Mouse (Mus musculus) limb, embryonic 12.5 days (tissue): Measurements from ENCODE around the gene Spns2. TPM values are rescaled to one million over a fixed set of nuclear protein-coding genes. Genes with fewer than 3 reads are reported as not detected.

Source experiments
- ATAC-seq: fragments of 200-750 bp; cut with Nextera tagmentation; 2 replicates; pipeline ENCODE4 v1.8.0; 2017; ENCODE audit warnings: low read depth, moderate TSS enrichment; ENCODE audit not compliant: insufficient number of reproducible peaks, insufficient read depth, low FRiP score, low TSS enrichment
- H3K27ac ChIP-seq: fragments of 300-500 bp; sonication (generic); 2 replicates; pipeline ENCODE4 v1.5.1; 2016; ENCODE audit warnings: mild to moderate bottlenecking, moderate library complexity
- H3K27me3 ChIP-seq: fragments of 300-500 bp; sonication (generic); 2 replicates; pipeline ENCODE4 v1.6.1; 2016; ENCODE audit warnings: mild to moderate bottlenecking, moderate library complexity
- H3K36me3 ChIP-seq: fragments of 300-500 bp; sonication (generic); 2 replicates; pipeline ENCODE4 v1.6.1; 2016; ENCODE audit warnings: mild to moderate bottlenecking, moderate library complexity
- H3K4me1 ChIP-seq: fragments of 300-500 bp; sonication (generic); replicated peaks from 2 replicates; pipeline ENCODE4 v1.6.1; 2016
- H3K4me2 ChIP-seq: fragments of 300-500 bp; sonication (generic); 2 replicates; pipeline ENCODE4 v1.6.1; 2016; ENCODE audit warnings: mild to moderate bottlenecking, moderate library complexity
- H3K4me3 ChIP-seq: fragments of 300-500 bp; sonication (generic); replicated peaks from 2 replicates; pipeline ENCODE4 v1.5.1; 2016; ENCODE audit warnings: mild to moderate bottlenecking
- H3K9ac ChIP-seq: fragments of 300-500 bp; sonication (generic); replicated peaks from 2 replicates; pipeline ENCODE4 v1.6.1; 2016; ENCODE audit warnings: mild to moderate bottlenecking, moderate library complexity
- H3K9me3 ChIP-seq: fragments of 300-500 bp; sonication (generic); 2 replicates; pipeline ENCODE4 v1.6.1; 2016; ENCODE audit warnings: mild to moderate bottlenecking, moderate library complexity
- WGBS: fragments of 180-500 bp; shearing (Covaris S2); methylation state at CpG from one replicate; pipeline ENCODE4 v1.1.7; 2016; 5-methylcytosine and 5-hydroxymethylcytosine counted together
- polyA plus RNA-seq: library from polyadenylated mRNA; unstranded; fragments of >200 nt; fragmentation: Nextera tagmentation; extraction: Ambion mirVana; gene quantifications from 2 replicates; pipeline ENCODE4 v1.2.1, GENCODE M21; 2016

Gene Spns2
- polyA plus RNA-seq, 1 experiment from 2014 or later = 2.1 TPM

GRCm38 (mm10) chr11:72418227-72418626, 71.5 kb downstream of the Spns2 start:
- Histone ChIP-seq H3K4me1 (peaks cover 24% of the 10 kb centered on the region), H3K27me3 (peaks cover 4% of the 10 kb centered on the region; the same call in 1 of the 2 replicates), H3K36me3 (no peaks in the 10 kb centered on the region), H3K4me2 (no peak overlapping the region), H3K9me3 (no peaks in the 10 kb centered on the region), H3K9ac (no peak overlapping the region), H3K4me3 (no peak overlapping the region), H3K27ac (peak overlapping the region; percentile 7; the same call in 1 of the 2 replicates)
- no peak for ATAC-seq
- 44% methylated on average over 8 of the region's 8 CpGs for WGBS

- H3K9ac ChIP-seq = no peak overlapping the region
- no peaks in the 10 kb centered on the region for H3K36me3 ChIP-seq
- WGBS = 10% methylated on average over 4 of the region's 4 CpGs
- peaks cover 4% of the 10 kb centered on the region for H3K27me3 ChIP-seq
- peak overlapping the region; percentile 17; the same call in 1 of the 2 replicates for H3K4me2 ChIP-seq
- H3K4me1 ChIP-seq = peaks cover 28% of the 10 kb centered on the region
- no peak overlapping the region for H3K4me3 ChIP-seq
- peak; percentile 54; the same call in 1 of the 2 replicates for ATAC-seq
- no peaks in the 10 kb centered on the region for H3K9me3 ChIP-seq
- 0 out of 2 replicates have a peak overlapping the region, but pooled peaks have one; percentile 7 for H3K27ac ChIP-seq
Observed at GRCm38 (mm10) chr11:72417376-72417775, 72.3 kb downstream of the Spns2 start.

GRCm38 (mm10) chr11:72416666-72417065, 73.0 kb downstream of the Spns2 start:
- no peaks in the 10 kb centered on the region for H3K36me3 ChIP-seq
- no peak for ATAC-seq
- no peak overlapping the region for H3K4me2 ChIP-seq
- peaks cover 4% of the 10 kb centered on the region for H3K27me3 ChIP-seq
- WGBS = 86% methylated on average over 5 of the region's 5 CpGs
- peaks cover 31% of the 10 kb centered on the region for H3K4me1 ChIP-seq
- no peak overlapping the region for H3K4me3 ChIP-seq
- H3K9me3 ChIP-seq = no peaks in the 10 kb centered on the region
- no peak overlapping the region for H3K9ac ChIP-seq
- 0 out of 2 replicates have a peak overlapping the region, but pooled peaks have one; percentile 7 for H3K27ac ChIP-seq

- 72% methylated on average over 8 of the region's 8 CpGs for WGBS
- ATAC-seq = no peak
Observed at GRCm38 (mm10) chr11:72415155-72415554, 74.5 kb downstream of the Spns2 start.

GRCm38 (mm10) chr11:72413601-72414190, 76.0 kb downstream of the Spns2 start:
- peaks cover 58% of the 10 kb centered on the region for H3K4me1 ChIP-seq
- no peak overlapping the region for H3K4me3 ChIP-seq
- 59% methylated on average over 5 of the region's 5 CpGs for WGBS
- no peak overlapping the region for H3K4me2 ChIP-seq
- ATAC-seq = no peak
- H3K27ac ChIP-seq = no peak overlapping the region
- peaks cover 27% of the 10 kb centered on the region for H3K27me3 ChIP-seq
- no peaks in the 10 kb centered on the region for H3K9me3 ChIP-seq
- H3K9ac ChIP-seq = no peak overlapping the region
- no peaks in the 10 kb centered on the region for H3K36me3 ChIP-seq

More at GRCm38 (mm10) chr11:72415155-72415554, 74.5 kb downstream of the Spns2 start:
- Histone ChIP-seq H3K4me1 (peaks cover 43% of the 10 kb centered on the region), H3K27ac (no peak overlapping the region), H3K9me3 (no peaks in the 10 kb centered on the region), H3K9ac (no peak overlapping the region), H3K4me3 (no peak overlapping the region), H3K4me2 (no peak overlapping the region), H3K36me3 (no peaks in the 10 kb centered on the region), H3K27me3 (peaks cover 12% of the 10 kb centered on the region)

DNA sequence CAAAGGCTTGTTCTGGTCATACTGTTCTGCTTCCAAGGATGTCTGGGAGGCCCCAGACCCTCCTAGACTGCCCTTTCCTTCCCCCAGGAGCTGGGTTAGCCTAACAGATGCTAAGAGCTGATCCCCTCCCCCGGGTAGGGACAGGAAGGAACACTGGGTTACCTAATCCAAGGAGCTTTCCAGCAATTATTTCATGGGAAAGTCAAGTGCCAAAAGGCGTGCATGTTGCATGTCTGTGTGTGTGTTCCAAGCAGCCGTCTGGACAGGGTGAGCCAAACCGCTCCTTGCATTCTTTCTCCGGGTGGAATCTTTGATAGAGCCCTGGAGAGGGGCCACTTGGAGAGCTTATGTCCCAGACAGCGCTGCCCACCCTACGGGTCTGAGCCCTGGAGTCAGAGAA, 76.7 kb downstream of the Spns2 start:
- Histone ChIP-seq H3K4me3 (no peak overlapping the region), H3K4me1 (peaks cover 58% of the 10 kb centered on the region), H3K9ac (no peak overlapping the region), H3K4me2 (no peak overlapping the region), H3K36me3 (no peaks in the 10 kb centered on the region), H3K27ac (no peak overlapping the region), H3K9me3 (no peaks in the 10 kb centered on the region), H3K27me3 (peaks cover 34% of the 10 kb centered on the region)
- 67% methylated on average over 7 of the region's 7 CpGs for WGBS
- ATAC-seq = no peak

DNA sequence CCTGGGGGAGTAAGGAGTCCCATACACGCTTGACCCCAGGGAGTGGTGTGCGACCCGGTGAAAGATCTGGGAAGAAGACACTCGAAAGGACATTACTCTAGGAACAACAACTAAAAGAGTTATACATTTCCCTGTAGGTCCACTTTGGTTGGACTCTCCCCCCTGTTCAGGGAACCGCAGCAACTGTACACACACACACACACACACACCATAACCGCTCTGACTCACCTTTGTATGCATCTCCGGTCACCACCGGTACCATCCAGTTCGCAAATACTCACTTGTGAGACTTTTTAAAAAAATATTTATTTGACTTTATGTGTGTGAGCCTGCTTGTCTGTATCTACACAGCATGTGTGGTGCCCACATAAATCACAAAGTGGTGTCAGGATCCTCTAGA, 77.8 kb downstream of the Spns2 start:
- ATAC-seq = no peak; the same call in 1 of the 2 replicates
- Histone ChIP-seq H3K9me3 (no peaks in the 10 kb centered on the region), H3K27me3 (peaks cover 45% of the 10 kb centered on the region), H3K4me3 (peak overlapping the region; percentile 69), H3K36me3 (no peaks in the 10 kb centered on the region), H3K9ac (peak overlapping the region; percentile 69; the same call in 1 of the 2 replicates), H3K27ac (no peak overlapping the region), H3K4me2 (peak overlapping the region; percentile 98), H3K4me1 (peaks cover 58% of the 10 kb centered on the region)
- WGBS = 33% methylated on average over 9 of the region's 9 CpGs

DNA sequence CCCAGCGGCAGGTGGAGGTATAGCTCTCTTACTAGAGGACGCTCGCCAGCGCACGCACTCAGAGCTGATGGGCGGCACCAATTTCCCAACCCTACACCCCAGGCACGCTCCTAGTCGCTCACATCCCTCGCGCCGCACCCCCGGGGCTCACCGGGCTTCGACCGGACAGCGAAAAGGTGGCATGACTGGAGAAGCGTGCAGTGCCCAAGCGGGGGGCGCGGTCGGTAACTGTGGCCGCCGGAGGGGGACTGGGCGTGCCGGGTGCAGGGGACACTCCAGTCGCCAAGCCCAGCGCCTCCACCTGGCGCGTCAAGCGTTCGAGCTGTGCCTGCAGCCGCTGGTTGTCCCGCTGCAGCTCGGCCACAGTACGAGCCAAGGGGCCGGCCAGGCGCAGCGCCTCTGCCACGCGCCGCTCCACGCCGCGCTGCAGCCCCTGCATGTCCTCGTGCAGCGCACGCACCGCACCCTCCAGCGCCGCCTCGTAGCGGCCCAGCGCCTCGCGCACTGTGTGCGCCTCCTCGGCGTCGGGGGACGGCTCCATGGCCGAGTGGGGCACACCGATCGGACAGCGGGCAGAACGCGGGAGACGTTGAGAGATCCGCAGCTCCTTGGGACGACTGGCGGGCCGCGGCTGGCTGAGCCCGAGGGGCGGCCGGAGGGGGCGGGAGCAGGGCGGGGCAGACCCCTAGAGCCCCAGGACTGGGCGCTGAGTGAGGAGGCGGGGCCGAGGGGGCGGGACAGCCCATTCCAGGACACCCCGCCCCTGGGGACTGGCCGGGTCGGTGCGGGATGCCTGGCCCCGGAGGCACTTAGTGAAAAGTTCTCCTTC, 78.4 kb downstream of the Spns2 start, which contains the start of gene Smtnl2:
Smtnl2 (minus strand) TSS at position 621 of the 829 bp plus-strand sequence.
- Histone ChIP-seq H3K9me3 (no peaks in the 10 kb centered on the region), H3K4me3 (peak within 1 kb of the TSS; percentile 69), H3K36me3 (no peaks in the 10 kb centered on the region), H3K4me1 (peaks cover 57% of the 10 kb centered on the region), H3K27me3 (peaks cover 51% of the 10 kb centered on the region), H3K4me2 (peak within 1 kb of the TSS; percentile 98), H3K9ac (peak within 1 kb of the TSS; percentile 69), H3K27ac (peak within 1 kb of the TSS; percentile 70)
- peak; percentile 80 for ATAC-seq
- WGBS = under 1% methylated on average over 86 of the region's 86 CpGs

DNA sequence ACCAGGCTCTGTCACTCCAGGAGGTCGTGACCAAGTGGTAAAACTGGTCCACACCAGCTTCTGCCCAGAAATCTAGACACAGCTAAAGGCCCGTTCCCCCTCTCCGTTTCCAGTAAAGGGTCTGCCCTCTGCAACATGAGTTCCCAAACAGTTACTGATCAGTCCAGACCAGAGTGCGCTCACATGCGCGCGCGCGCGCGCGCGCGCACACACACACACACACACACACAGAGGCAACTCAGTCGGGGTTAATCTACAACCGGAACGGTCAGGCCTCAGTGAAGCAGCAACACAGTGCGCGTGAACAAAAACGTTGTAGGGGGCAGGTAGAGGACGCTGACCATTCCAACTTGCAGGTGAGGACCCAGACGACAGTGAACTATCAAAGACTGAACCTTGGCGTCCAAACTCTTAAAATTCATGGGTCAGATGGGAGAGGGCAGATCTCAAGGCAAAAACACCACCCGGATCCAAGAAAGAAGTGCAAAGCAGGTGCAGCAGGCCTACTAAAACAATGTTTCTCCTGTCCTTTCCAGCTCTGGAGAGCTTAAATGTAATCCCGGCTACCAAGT, 79.1 kb downstream of the Spns2 start:
- Histone ChIP-seq H3K36me3 (no peaks in the 10 kb centered on the region), H3K9ac (peak overlapping the region; percentile 27; the same call in 1 of the 2 replicates), H3K27me3 (peaks cover 54% of the 10 kb centered on the region), H3K4me1 (peaks cover 60% of the 10 kb centered on the region), H3K4me2 (peak overlapping the region; percentile 98), H3K9me3 (no peaks in the 10 kb centered on the region), H3K27ac (no peak overlapping the region), H3K4me3 (peak overlapping the region; percentile 69)
- ATAC-seq = no peak
- WGBS = 2% methylated on average over 25 of the region's 25 CpGs

GRCm38 (mm10) chr11:72409649-72410385, 79.9 kb downstream of the Spns2 start:
- Histone ChIP-seq H3K4me3 (peak overlapping the region; percentile 69), H3K9ac (peak overlapping the region; percentile 27; the same call in 1 of the 2 replicates), H3K36me3 (no peaks in the 10 kb centered on the region), H3K27me3 (peaks cover 54% of the 10 kb centered on the region), H3K27ac (0 out of 2 replicates have a peak overlapping the region, but pooled peaks have one; percentile 5), H3K4me1 (peaks cover 60% of the 10 kb centered on the region), H3K9me3 (no peaks in the 10 kb centered on the region), H3K4me2 (peak overlapping the region; percentile 98)
- 56% methylated on average over 12 of the region's 12 CpGs for WGBS
- no peak for ATAC-seq
